Mouse (Mus musculus) embryonic facial prominence, embryonic 15.5 days (tissue): Measurements from ENCODE around the gene Gmeb1. TPM values are rescaled to one million over a fixed set of nuclear protein-coding genes. Genes with fewer than 3 reads are reported as not detected.
A peak's percentile ranks its signal among the peaks of the same experiment; 100 is the strongest.

Experiments
- ATAC-seq: fragments of 200-750 bp; cut with Nextera tagmentation; 2 replicates; pipeline ENCODE4 v1.8.0; 2017; ENCODE audit warnings: low read depth, moderate TSS enrichment; ENCODE audit not compliant: insufficient number of reproducible peaks, low FRiP score, low TSS enrichment
- H3K27ac ChIP-seq: fragments of 300-500 bp; sonication (generic); replicated peaks from 2 replicates; pipeline ENCODE4 v1.5.1; 2015; ENCODE audit warnings: mild to moderate bottlenecking, inconsistent platforms
- H3K27me3 ChIP-seq: fragments of 300-500 bp; sonication (generic); 2 replicates; pipeline ENCODE4 v1.6.1; 2015; ENCODE audit warnings: inconsistent platforms
- H3K36me3 ChIP-seq: fragments of 300-500 bp; sonication (generic); 2 replicates; pipeline ENCODE4 v1.6.1; 2015; ENCODE audit warnings: mild to moderate bottlenecking, inconsistent platforms
- H3K4me1 ChIP-seq: fragments of 300-500 bp; sonication (generic); 2 replicates; pipeline ENCODE4 v1.6.1; 2015; ENCODE audit warnings: inconsistent platforms
- H3K4me2 ChIP-seq: fragments of 300-500 bp; sonication (generic); replicated peaks from 2 replicates; pipeline ENCODE4 v1.6.1; 2015; ENCODE audit warnings: mild to moderate bottlenecking, inconsistent platforms
- H3K4me3 ChIP-seq: fragments of 300-500 bp; sonication (generic); replicated peaks from 2 replicates; pipeline ENCODE4 v1.5.1; 2015; ENCODE audit warnings: mild to moderate bottlenecking, inconsistent platforms
- H3K9ac ChIP-seq: fragments of 300-500 bp; sonication (generic); 2 replicates; pipeline ENCODE4 v1.6.1; 2015; ENCODE audit warnings: inconsistent platforms
- H3K9me3 ChIP-seq: fragments of 300-500 bp; sonication (generic); replicated peaks from 2 replicates; pipeline ENCODE4 v1.6.1; 2016; ENCODE audit warnings: inconsistent platforms
- WGBS: fragments of 180-500 bp; shearing (Covaris S2); methylation state at CpG from one replicate; pipeline ENCODE4 v1.1.7; 2015; 5-methylcytosine and 5-hydroxymethylcytosine counted together
- polyA plus RNA-seq: library from polyadenylated mRNA; unstranded; fragments of >200 nt; fragmentation: Nextera tagmentation; extraction: Ambion mirVana; gene quantifications from 2 replicates; pipeline ENCODE4 v1.2.1, GENCODE M21; 2015

Gmeb1 gene
- polyA plus RNA-seq, 1 experiment from 2014 or later: 37.5 TPM

GRCm38 (mm10) chr4:132216602-132217001, 44.8 kb downstream of the Gmeb1 start:
- Histone ChIP-seq H3K27me3 (no peaks in the 10 kb centered on the region), H3K4me2 (no peak overlapping the region), H3K9ac (no peak overlapping the region), H3K9me3 (no peaks in the 10 kb centered on the region), H3K36me3 (peaks cover 2% of the 10 kb centered on the region), H3K4me3 (no peak overlapping the region), H3K4me1 (peaks cover 7% of the 10 kb centered on the region; the same call in 1 of the 2 replicates), H3K27ac (no peak overlapping the region)
- 80% methylated on average over 1 of the region's 1 CpGs for WGBS
- no peak for ATAC-seq

GRCm38 (mm10) chr4:132214847-132215246, 46.6 kb downstream of the Gmeb1 start:
- 0 out of 2 replicates have a peak, but pooled peaks cover 2% of the 10 kb centered on the region for H3K36me3 ChIP-seq
- no peaks in the 10 kb centered on the region for H3K27me3 ChIP-seq
- WGBS: 73% methylated on average over 4 of the region's 4 CpGs
- no peaks in the 10 kb centered on the region for H3K9me3 ChIP-seq
- H3K4me1 ChIP-seq: peaks cover 17% of the 10 kb centered on the region
- ATAC-seq: no peak
- no peak overlapping the region for H3K9ac ChIP-seq
- H3K4me3 ChIP-seq: no peak overlapping the region
- H3K4me2 ChIP-seq: no peak overlapping the region
- no peak overlapping the region for H3K27ac ChIP-seq

- Histone ChIP-seq H3K9ac (peak within 1 kb of the TSS; percentile 98), H3K4me3 (peak within 1 kb of the TSS; percentile 98), H3K9me3 (no peaks in the 10 kb centered on the region), H3K27ac (peak within 1 kb of the TSS; percentile 92), H3K27me3 (no peaks in the 10 kb centered on the region), H3K4me2 (peak within 1 kb of the TSS; percentile 62), H3K4me1 (peaks cover 22% of the 10 kb centered on the region), H3K36me3 (peaks cover 11% of the 10 kb centered on the region)
- WGBS: 1% methylated on average over 78 of the region's 78 CpGs
- ATAC-seq: peak; percentile 99
Measured at GRCm38 (mm10) chr4:132211953-132212734, 49.3 kb downstream of the Gmeb1 start, which contains the start of gene Ythdf2. Gene Ythdf2 (minus strand): TSS chr4:132212303.

- Histone ChIP-seq H3K4me2 (peak overlapping the region; percentile 62), H3K27ac (peak overlapping the region; percentile 92), H3K4me3 (peak overlapping the region; percentile 98), H3K4me1 (peaks cover 22% of the 10 kb centered on the region), H3K27me3 (no peaks in the 10 kb centered on the region), H3K9ac (peak overlapping the region; percentile 98), H3K9me3 (no peaks in the 10 kb centered on the region), H3K36me3 (peaks cover 12% of the 10 kb centered on the region)
- WGBS: under 1% methylated on average over 78 of the region's 89 CpGs
- ATAC-seq: peak; percentile 78
Measured at GRCm38 (mm10) chr4:132211091-132211942, 50.1 kb downstream of the Gmeb1 start.

GRCm38 (mm10) chr4:132210325-132210724, 51.1 kb downstream of the Gmeb1 start:
- no peak for ATAC-seq

GRCm38 (mm10) chr4:132209299-132209698, 52.1 kb downstream of the Gmeb1 start:
- Histone ChIP-seq H3K27ac (no peak overlapping the region), H3K9ac (no peak overlapping the region), H3K4me3 (no peak overlapping the region), H3K4me1 (peaks cover 22% of the 10 kb centered on the region), H3K27me3 (no peaks in the 10 kb centered on the region), H3K4me2 (no peak overlapping the region), H3K9me3 (no peaks in the 10 kb centered on the region), H3K36me3 (peaks cover 31% of the 10 kb centered on the region)
- ATAC-seq: no peak
- WGBS: 78% methylated on average over 2 of the region's 2 CpGs

More at GRCm38 (mm10) chr4:132210325-132210724, 51.1 kb downstream of the Gmeb1 start:
- Histone ChIP-seq H3K27me3 (no peaks in the 10 kb centered on the region), H3K4me1 (peaks cover 22% of the 10 kb centered on the region), H3K9me3 (no peaks in the 10 kb centered on the region), H3K27ac (no peak overlapping the region), H3K9ac (peak overlapping the region; percentile 98; the same call in 1 of the 2 replicates), H3K4me2 (peak overlapping the region; percentile 62), H3K36me3 (peaks cover 21% of the 10 kb centered on the region), H3K4me3 (peak overlapping the region; percentile 98)
- WGBS: 40% methylated on average over 2 of the region's 2 CpGs

- H3K27ac ChIP-seq: no peak overlapping the region
- no peak overlapping the region for H3K9ac ChIP-seq
- no peaks in the 10 kb centered on the region for H3K9me3 ChIP-seq
- no peaks in the 10 kb centered on the region for H3K27me3 ChIP-seq
- ATAC-seq: no peak
- H3K4me2 ChIP-seq: no peak overlapping the region
- 82% methylated on average over 4 of the region's 4 CpGs for WGBS
- H3K4me1 ChIP-seq: peaks cover 16% of the 10 kb centered on the region
- peaks cover 46% of the 10 kb centered on the region for H3K36me3 ChIP-seq
- no peak overlapping the region for H3K4me3 ChIP-seq
Measured at GRCm38 (mm10) chr4:132207280-132207679, 54.1 kb downstream of the Gmeb1 start.

- Histone ChIP-seq H3K4me1 (0 out of 2 replicates have a peak, but pooled peaks cover 9% of the 10 kb centered on the region), H3K27ac (no peak overlapping the region), H3K4me2 (no peak overlapping the region), H3K9ac (no peak overlapping the region), H3K27me3 (no peaks in the 10 kb centered on the region), H3K36me3 (peaks cover 27% of the 10 kb centered on the region), H3K9me3 (no peaks in the 10 kb centered on the region), H3K4me3 (no peak overlapping the region)
- no peak for ATAC-seq
Measured at GRCm38 (mm10) chr4:132198771-132199170, 62.6 kb downstream of the Gmeb1 start.

- H3K27ac ChIP-seq: no peak overlapping the region
- H3K36me3 ChIP-seq: peaks cover 25% of the 10 kb centered on the region
- H3K9ac ChIP-seq: no peak overlapping the region
- ATAC-seq: no peak; the same call in 1 of the 2 replicates
- no peak overlapping the region for H3K4me3 ChIP-seq
- no peaks in the 10 kb centered on the region for H3K9me3 ChIP-seq
- no peaks in the 10 kb centered on the region for H3K27me3 ChIP-seq
- no peak overlapping the region for H3K4me2 ChIP-seq
- WGBS: 47% methylated on average over 4 of the region's 4 CpGs
- 0 out of 2 replicates have a peak, but pooled peaks cover 9% of the 10 kb centered on the region for H3K4me1 ChIP-seq
Measured at GRCm38 (mm10) chr4:132198285-132198712, 63.1 kb downstream of the Gmeb1 start.

- no peak overlapping the region for H3K9ac ChIP-seq
- H3K4me3 ChIP-seq: no peak overlapping the region
- no peaks in the 10 kb centered on the region for H3K9me3 ChIP-seq
- H3K36me3 ChIP-seq: peaks cover 33% of the 10 kb centered on the region
- no peak for ATAC-seq
- H3K4me1 ChIP-seq: 0 out of 2 replicates have a peak, but pooled peaks cover 9% of the 10 kb centered on the region
- no peak overlapping the region for H3K4me2 ChIP-seq
- no peak overlapping the region for H3K27ac ChIP-seq
- WGBS: 79% methylated on average over 3 of the region's 3 CpGs
- H3K27me3 ChIP-seq: no peaks in the 10 kb centered on the region
Measured at GRCm38 (mm10) chr4:132194975-132195374, 66.4 kb downstream of the Gmeb1 start.

GRCm38 (mm10) chr4:132194373-132194772, 67.0 kb downstream of the Gmeb1 start:
- H3K4me3 ChIP-seq: no peak overlapping the region
- no peak for ATAC-seq
- H3K36me3 ChIP-seq: peaks cover 33% of the 10 kb centered on the region
- no peak overlapping the region for H3K4me2 ChIP-seq
- H3K27ac ChIP-seq: no peak overlapping the region
- no peaks in the 10 kb centered on the region for H3K9me3 ChIP-seq
- 91% methylated on average over 6 of the region's 6 CpGs for WGBS
- H3K9ac ChIP-seq: no peak overlapping the region
- H3K4me1 ChIP-seq: 0 out of 2 replicates have a peak, but pooled peaks cover 9% of the 10 kb centered on the region
- H3K27me3 ChIP-seq: no peaks in the 10 kb centered on the region
